Comparison of ENCODE assay signal across 9 mouse cellular contexts in genomic region chr12:26470042-26470409, GRCm38 (mm10). TPM values are rescaled to one million over a fixed set of nuclear protein-coding genes. Genes with fewer than 3 reads are reported as not detected.
A peak's percentile ranks its signal among the peaks of the same experiment; 100 is the strongest.
DNase-seq lines count a peak whose midpoint lies in the region; ATAC-seq and TF ChIP-seq lines count a peak whose summit lies in the region.
"Had no signal": no experiment of that assay in that cellular context is flagged by ENCODE, and none has a peak within 500 bp of the region (broad histone marks: within the 10 kb centered on the region; RNA-seq: fewer than 3 reads in every experiment).

No protein-coding gene starts in this region.

- intact Hi-C loops in heart, postnatal 36 days (cut with DNase I) = no loop called here

- no peak overlapping the region for H3K27ac ChIP-seq in heart, embryonic 11.5 days (ENCODE audit: low read depth, low read length)
- H3K27ac ChIP-seq in ES-Bruce4 (ENCODE audit: insufficient read depth, low read length) = no peak overlapping the region
- no peak overlapping the region for H3K27ac ChIP-seq in forebrain, embryonic 11.5 days (ENCODE audit: low read depth, low read length)
- H3K27ac ChIP-seq in liver, embryonic 15.5 days (replicated peaks) = peak overlapping the region; percentile 93

- WGBS in heart, embryonic 11.5 days (ENCODE audit: insufficient replicate concordance) = 31% methylated on average over 6 of the region's 6 CpGs
- 26% methylated on average over 6 of the region's 6 CpGs for WGBS in forebrain, embryonic 11.5 days
- 17% methylated on average over 6 of the region's 6 CpGs for WGBS in liver, embryonic 15.5 days (ENCODE audit: insufficient replicate concordance)

- no peaks in the 10 kb centered on the region; the same call in 1 of the 2 replicates for H3K27me3 ChIP-seq in heart, embryonic 11.5 days (ENCODE audit: control insufficient read depth, insufficient read depth, low read length)
- H3K27me3 ChIP-seq in ES-Bruce4 (ENCODE audit: control insufficient read depth, insufficient read depth, low read length, poor library complexity, severe bottlenecking) = no peaks in the 10 kb centered on the region
- no peaks in the 10 kb centered on the region for H3K27me3 ChIP-seq in forebrain, embryonic 11.5 days (ENCODE audit: control insufficient read depth, insufficient read depth, low read length)
- no peaks in the 10 kb centered on the region for H3K27me3 ChIP-seq in liver, embryonic 15.5 days

- peak overlapping the region; percentile 94 for H3K4me2 ChIP-seq in heart, embryonic 11.5 days
- peak overlapping the region; percentile 100 for H3K4me2 ChIP-seq in forebrain, embryonic 11.5 days (ENCODE audit: low read depth, low read length, severe bottlenecking)
- peak overlapping the region; percentile 98 for H3K4me2 ChIP-seq in liver, embryonic 15.5 days

- no peaks in the 10 kb centered on the region for H3K9me3 ChIP-seq in heart, embryonic 11.5 days (replicated peaks; ENCODE audit: control insufficient read depth, low read length)
- H3K9me3 ChIP-seq in ES-Bruce4 (replicated peaks; ENCODE audit: control insufficient read depth, insufficient read depth, low read length, poor library complexity, severe bottlenecking) = no peaks in the 10 kb centered on the region
- H3K9me3 ChIP-seq in forebrain, embryonic 11.5 days (ENCODE audit: control insufficient read depth, low read length) = no peaks in the 10 kb centered on the region
- H3K9me3 ChIP-seq in liver, embryonic 15.5 days (replicated peaks) = no peaks in the 10 kb centered on the region

- no peak for DNase-seq in heart, postnatal 36 days
- no peak for DNase-seq in forebrain, embryonic 11.5 days (ENCODE audit: low spot score)
- no peak for DNase-seq in ovary, postnatal 14 days (ENCODE audit: low spot score)
- no peak for DNase-seq in cerebellum, postnatal 4 days (ENCODE audit: low spot score in 2 of 2)
- DNase-seq in spleen, postnatal 36 days (ENCODE audit: low spot score in 2 of 2) = no peak

- no peaks in the 10 kb centered on the region for H3K36me3 ChIP-seq in heart, embryonic 11.5 days (ENCODE audit: control insufficient read depth, insufficient read depth, low read length)
- H3K36me3 ChIP-seq in ES-Bruce4 (ENCODE audit: control insufficient read depth, insufficient read depth, low read length, poor library complexity, severe bottlenecking) = no peaks in the 10 kb centered on the region
- no peaks in the 10 kb centered on the region for H3K36me3 ChIP-seq in forebrain, embryonic 11.5 days (ENCODE audit: control insufficient read depth, insufficient read depth, low read length)
- H3K36me3 ChIP-seq in liver, embryonic 15.5 days (replicated peaks) = no peaks in the 10 kb centered on the region; the same call in 1 of the 2 replicates
- H3K36me3 ChIP-seq: G1E had no signal

- H3K9ac ChIP-seq in heart, embryonic 11.5 days (ENCODE audit: low read depth, low read length) = peak overlapping the region; percentile 76; the same call in 1 of the 2 replicates
- H3K9ac ChIP-seq in ES-Bruce4 (ENCODE audit: low read depth, poor library complexity, severe bottlenecking) = no peak overlapping the region
- peak overlapping the region; percentile 81 for H3K9ac ChIP-seq in forebrain, embryonic 11.5 days (ENCODE audit: low read length)
- H3K9ac ChIP-seq in liver, embryonic 15.5 days = peak overlapping the region; percentile 88

- TF ChIP-seq EP300 in ES-Bruce4 (IDR thresholded peaks at IDR 0.05; ENCODE audit: insufficient read depth, low read depth, low read length) = no peak

- peaks cover 3% of the 10 kb centered on the region; the same call in 1 of the 2 replicates for H3K4me1 ChIP-seq in heart, embryonic 11.5 days (ENCODE audit: control insufficient read depth, insufficient read depth, low read length)
- no peaks in the 10 kb centered on the region for H3K4me1 ChIP-seq in ES-Bruce4 (ENCODE audit: control insufficient read depth, insufficient read depth, low read length)
- no peaks in the 10 kb centered on the region; the same call in 1 of the 2 replicates for H3K4me1 ChIP-seq in forebrain, embryonic 11.5 days (replicated peaks; ENCODE audit: control insufficient read depth, insufficient read depth, low read length)
- H3K4me1 ChIP-seq in liver, embryonic 15.5 days (replicated peaks) = peaks cover 69% of the 10 kb centered on the region

- TF ChIP-seq CTCF in ES-Bruce4 (IDR thresholded peaks at IDR 0.05; ENCODE audit: low read depth, low read length) = no peak

- no peak for ATAC-seq in heart, embryonic 11.5 days (replicated peaks; ENCODE audit: insufficient number of reproducible peaks, low FRiP score, low TSS enrichment)
- no peak for ATAC-seq in forebrain, embryonic 11.5 days (replicated peaks; ENCODE audit: low FRiP score)
- ATAC-seq in liver, embryonic 15.5 days (ENCODE audit: insufficient read depth) = no peak

- peak overlapping the region; percentile 77 for H3K4me3 ChIP-seq in heart, embryonic 11.5 days (ENCODE audit: low read depth, low read length)
- H3K4me3 ChIP-seq in ES-Bruce4 (ENCODE audit: low read depth, low read length) = peak overlapping the region; percentile 79
- H3K4me3 ChIP-seq in forebrain, embryonic 11.5 days (ENCODE audit: low read depth, low read length) = peak overlapping the region; percentile 64
- H3K4me3 ChIP-seq in liver, embryonic 15.5 days (replicated peaks) = peak overlapping the region; percentile 84

- TF ChIP-seq POLR2A in ES-Bruce4 (IDR thresholded peaks at IDR 0.05; ENCODE audit: insufficient read depth, low read length) = no peak

RNA-seq across cellular contexts. Expression of gene Cmpk2, which starts 1.0 kb away (rescaled TPM):
- 9.1 and 9.3 TPM in 2 replicates for polyA plus RNA-seq in heart, embryonic 11.5 days (2014; fragmentation: Nextera tagmentation; extraction: Ambion mirVana)
- total RNA-seq in heart, postnatal 36 days (2021) = 1 to 10 TPM; 4.6 to 9.9 TPM
- polyA plus RNA-seq in ES-Bruce4 (2011; ENCODE audit: insufficient read depth, insufficient read length, low read depth, missing spikeins) = 0.96 and 1.0 TPM in 2 replicates
- 7.4 TPM in 2 replicates for polyA plus RNA-seq in forebrain, embryonic 11.5 days (2014; fragmentation: Nextera tagmentation; extraction: Ambion mirVana)
- 9.6 and 10.6 TPM in 2 replicates for polyA plus RNA-seq in liver, embryonic 15.5 days (2015; fragmentation: Nextera tagmentation; extraction: Ambion mirVana)
- polyA plus RNA-seq: G1E had no signal

RNA-seq across cellular contexts. Expression of gene Rsad2, which starts 13.8 kb away (rescaled TPM):
- polyA plus RNA-seq in heart, embryonic 11.5 days (2014; fragmentation: Nextera tagmentation; extraction: Ambion mirVana) = 0.13 and 0.20 TPM in 2 replicates
- 10 to 100 TPM in 1 of 2 experiments, 1 to 10 TPM in 1; 8.0 to 23.8 TPM for total RNA-seq in heart, postnatal 36 days (2021)
- 0.42 and 0.52 TPM in 2 replicates for polyA plus RNA-seq in ES-Bruce4 (2011; ENCODE audit: insufficient read depth, insufficient read length, low read depth, missing spikeins)
- 0.11 and 0.25 TPM in 2 replicates for polyA plus RNA-seq in forebrain, embryonic 11.5 days (2014; fragmentation: Nextera tagmentation; extraction: Ambion mirVana)
- 9.2 and 9.6 TPM in 2 replicates for polyA plus RNA-seq in liver, embryonic 15.5 days (2015; fragmentation: Nextera tagmentation; extraction: Ambion mirVana)
- polyA plus RNA-seq: G1E had no signal

RNA-seq across cellular contexts. Expression of gene Rnf144a, which starts 55.0 kb away (rescaled TPM):
- polyA plus RNA-seq in heart, embryonic 11.5 days (2014; fragmentation: Nextera tagmentation; extraction: Ambion mirVana) = 4.6 and 7.4 TPM in 2 replicates
- total RNA-seq in heart, postnatal 36 days (2021) = 10 to 100 TPM; 13.4 to 23.5 TPM
- 5.6 and 6.6 TPM in 2 replicates for polyA plus RNA-seq in ES-Bruce4 (2011; ENCODE audit: insufficient read depth, insufficient read length, low read depth, missing spikeins)
- polyA plus RNA-seq in forebrain, embryonic 11.5 days (2014; fragmentation: Nextera tagmentation; extraction: Ambion mirVana) = 36.8 and 39.3 TPM in 2 replicates
- polyA plus RNA-seq in liver, embryonic 15.5 days (2015; fragmentation: Nextera tagmentation; extraction: Ambion mirVana) = 2.6 and 3.6 TPM in 2 replicates
- polyA plus RNA-seq: G1E had no signal
